Mouse (Mus musculus): Measurements from ENCODE around the gene Mllt3.

- TF ChIP-seq POLR2A (IDR thresholded peaks at IDR 0.05; ENCODE audit: extremely low read depth, insufficient read depth, low read length) = no peak
- TF ChIP-seq CTCF (IDR thresholded peaks at IDR 0.05; ENCODE audit: low read depth, low read length) = no peak
These were observed 75.3 kb downstream of the Mllt3 start for GRCm38 (mm10) chr4:87957852-87958251.

All from liver, adult 2 months (tissue).